In the genomic region with DNA sequence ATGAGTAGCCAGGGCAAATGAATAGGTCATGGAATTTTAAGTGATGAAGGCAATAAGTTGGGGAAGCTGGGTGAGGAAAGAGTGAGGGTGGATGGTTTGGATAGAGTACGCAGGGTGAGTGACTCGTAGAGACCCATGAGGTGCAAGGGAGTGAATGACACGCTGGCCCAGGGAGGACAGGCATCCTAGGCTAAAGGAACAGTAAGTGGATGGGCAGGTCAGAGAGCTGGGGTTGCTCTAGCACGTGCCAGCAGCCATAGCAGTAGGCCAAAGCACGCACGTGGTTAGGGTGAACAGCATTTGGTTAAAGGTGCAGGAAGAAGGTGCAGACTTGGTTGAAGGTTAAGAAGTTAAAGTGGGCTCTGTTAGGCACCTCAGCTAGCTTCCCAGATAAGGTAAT, we compare ENCODE assay signal across 21 mouse cellular contexts. TPM values are rescaled to one million over a fixed set of nuclear protein-coding genes. Genes with fewer than 3 reads are reported as not detected.
DNase-seq lines count a peak whose midpoint lies in the region; ATAC-seq and TF ChIP-seq lines count a peak whose summit lies in the region.
"Had no signal": no experiment of that assay in that cellular context is flagged by ENCODE, and none has a peak within 500 bp of the region (broad histone marks: within the 10 kb centered on the region; RNA-seq: fewer than 3 reads in every experiment).

No protein-coding gene starts in this region.

- peaks cover 62% of the 10 kb centered on the region for H3K36me3 ChIP-seq in heart, embryonic 12.5 days
- peaks cover 64% of the 10 kb centered on the region for H3K36me3 ChIP-seq in intestine, embryonic 14.5 days (ENCODE audit: control insufficient read depth, insufficient read depth, low read length)
- 0 out of 2 replicates have a peak, but pooled peaks cover 6% of the 10 kb centered on the region for H3K36me3 ChIP-seq in intestine, embryonic 16.5 days (ENCODE audit: control insufficient read depth, insufficient read depth, low read length)
- peaks cover 16% of the 10 kb centered on the region; the same call in 1 of the 2 replicates for H3K36me3 ChIP-seq in stomach, postnatal 0 days (ENCODE audit: control insufficient read depth, insufficient read depth, low read length)

- no peaks in the 10 kb centered on the region for H3K27me3 ChIP-seq in heart, embryonic 12.5 days (replicated peaks)
- no peaks in the 10 kb centered on the region for H3K27me3 ChIP-seq in intestine, embryonic 14.5 days (replicated peaks; ENCODE audit: control insufficient read depth, insufficient read depth, low read length)
- no peaks in the 10 kb centered on the region for H3K27me3 ChIP-seq in intestine, embryonic 16.5 days (replicated peaks; ENCODE audit: control insufficient read depth, insufficient read depth, low read length)
- H3K27me3 ChIP-seq in stomach, postnatal 0 days (ENCODE audit: control insufficient read depth, insufficient read depth, low read length): no peaks in the 10 kb centered on the region
- H3K27me3 ChIP-seq: embryonic facial prominence, embryonic 12.5 days; forebrain, embryonic 13.5 days; forebrain, embryonic 15.5 days had no signal

- DNase-seq in heart, adult 11 months: peak; percentile 61
- DNase-seq in intestine, embryonic 14.5 days (ENCODE audit: low spot score): peak; percentile 31
- peak; percentile 33 for DNase-seq in testis, postnatal 10 days (ENCODE audit: low spot score)
- DNase-seq in testis, postnatal 14 days (ENCODE audit: low spot score): no peak
- peak; percentile 11 for DNase-seq in stomach, postnatal 0 days (ENCODE audit: low spot score)
- DNase-seq in kidney, postnatal 10 days: no peak
- DNase-seq: adrenal gland, adult 2 months; adrenal gland, postnatal 10 days; adrenal gland, postnatal 25 days; cerebellum, adult 11 months; cerebellum, adult 18-20 months; cerebellum, adult 8-10 months; cerebellum, adult 9-11 months; cerebellum, postnatal 14 days; cerebellum, postnatal 36 days; embryo, embryonic 11 days had no signal

- no peak for TF ChIP-seq EP300 in stomach, postnatal 0 days (optimal IDR thresholded peaks at IDR 0.05)

- H3K9ac ChIP-seq in heart, embryonic 12.5 days: no peak overlapping the region
- no peak overlapping the region for H3K9ac ChIP-seq in intestine, embryonic 14.5 days (ENCODE audit: low read length)
- no peak overlapping the region for H3K9ac ChIP-seq in intestine, embryonic 16.5 days (ENCODE audit: low read depth, low read length)
- no peak overlapping the region for H3K9ac ChIP-seq in stomach, postnatal 0 days (ENCODE audit: low read length)
- H3K9ac ChIP-seq: embryonic facial prominence, embryonic 12.5 days; forebrain, embryonic 13.5 days; forebrain, embryonic 15.5 days had no signal

- H3K4me1 ChIP-seq in heart, embryonic 12.5 days (replicated peaks): peaks cover 22% of the 10 kb centered on the region
- H3K4me1 ChIP-seq in intestine, embryonic 14.5 days (replicated peaks; ENCODE audit: control insufficient read depth, insufficient read depth, low read length): peaks cover 14% of the 10 kb centered on the region
- peaks cover 14% of the 10 kb centered on the region for H3K4me1 ChIP-seq in intestine, embryonic 16.5 days (ENCODE audit: control insufficient read depth, insufficient read depth, low read length)
- no peaks in the 10 kb centered on the region for H3K4me1 ChIP-seq in stomach, postnatal 0 days (replicated peaks; ENCODE audit: control insufficient read depth, insufficient read depth)

- 90% methylated on average over 6 of the region's 6 CpGs for WGBS in heart, embryonic 12.5 days
- 94% methylated on average over 6 of the region's 6 CpGs for WGBS in intestine, embryonic 14.5 days
- WGBS in intestine, embryonic 16.5 days: 94% methylated on average over 6 of the region's 6 CpGs
- 94% methylated on average over 6 of the region's 6 CpGs for WGBS in stomach, postnatal 0 days

- no peak for ATAC-seq in heart, embryonic 12.5 days (ENCODE audit: insufficient number of reproducible peaks, low FRiP score)
- no peak for ATAC-seq in intestine, embryonic 14.5 days (replicated peaks; ENCODE audit: low FRiP score, low TSS enrichment, low read depth)
- no peak for ATAC-seq in intestine, embryonic 16.5 days
- no peak for ATAC-seq in stomach, postnatal 0 days (ENCODE audit: low FRiP score, low TSS enrichment)
- ATAC-seq: forebrain, embryonic 13.5 days; forebrain, embryonic 15.5 days had no signal

- H3K4me2 ChIP-seq in heart, embryonic 12.5 days: no peak overlapping the region
- no peak overlapping the region for H3K4me2 ChIP-seq in intestine, embryonic 14.5 days (ENCODE audit: low read length)
- H3K4me2 ChIP-seq in intestine, embryonic 16.5 days (ENCODE audit: low read depth, low read length): no peak overlapping the region
- no peak overlapping the region for H3K4me2 ChIP-seq in stomach, postnatal 0 days (replicated peaks; ENCODE audit: low read depth)
- H3K4me2 ChIP-seq: embryonic facial prominence, embryonic 12.5 days; forebrain, embryonic 13.5 days; forebrain, embryonic 15.5 days had no signal

- H3K9me3 ChIP-seq in heart, embryonic 12.5 days (replicated peaks): no peaks in the 10 kb centered on the region
- H3K9me3 ChIP-seq in intestine, embryonic 14.5 days (ENCODE audit: control insufficient read depth, low read length): no peaks in the 10 kb centered on the region
- no peaks in the 10 kb centered on the region for H3K9me3 ChIP-seq in intestine, embryonic 16.5 days (ENCODE audit: control insufficient read depth, low read length)
- H3K9me3 ChIP-seq in stomach, postnatal 0 days (ENCODE audit: control insufficient read depth, low read length): no peaks in the 10 kb centered on the region
- H3K9me3 ChIP-seq: embryonic facial prominence, embryonic 12.5 days; forebrain, embryonic 13.5 days; forebrain, embryonic 15.5 days had no signal

- no peak overlapping the region for H3K27ac ChIP-seq in heart, embryonic 12.5 days (ENCODE audit: poor library complexity, severe bottlenecking)
- H3K27ac ChIP-seq in intestine, embryonic 14.5 days (ENCODE audit: low read depth): no peak overlapping the region
- H3K27ac ChIP-seq in intestine, embryonic 16.5 days (ENCODE audit: low read length): no peak overlapping the region
- H3K27ac ChIP-seq in stomach, postnatal 0 days (replicated peaks): no peak overlapping the region
- H3K27ac ChIP-seq: embryonic facial prominence, embryonic 12.5 days; forebrain, embryonic 13.5 days; forebrain, embryonic 15.5 days had no signal

- TF ChIP-seq CTCF in stomach, postnatal 0 days (IDR thresholded peaks at IDR 0.05; ENCODE audit: low read depth): no peak

- no peak overlapping the region for H3K4me3 ChIP-seq in heart, embryonic 12.5 days
- H3K4me3 ChIP-seq in intestine, embryonic 14.5 days (ENCODE audit: low read depth, low read length): no peak overlapping the region
- no peak overlapping the region for H3K4me3 ChIP-seq in intestine, embryonic 16.5 days (ENCODE audit: low read length)
- H3K4me3 ChIP-seq in stomach, postnatal 0 days (ENCODE audit: low read depth, low read length): no peak overlapping the region
- H3K4me3 ChIP-seq: embryonic facial prominence, embryonic 12.5 days; forebrain, embryonic 13.5 days; forebrain, embryonic 15.5 days had no signal

RNA-seq across cellular contexts. Expression of gene Sec61b, which starts 3.1 kb away (rescaled TPM):
- 150 and 168 TPM in 2 replicates for polyA plus RNA-seq in heart, embryonic 12.5 days (2016; fragmentation: Nextera tagmentation; extraction: Ambion mirVana)
- polyA plus RNA-seq in intestine, embryonic 14.5 days (2014; fragmentation: Nextera tagmentation; extraction: Ambion mirVana): 398 and 449 TPM in 2 replicates
- 404 and 418 TPM in 2 replicates for polyA plus RNA-seq in intestine, embryonic 16.5 days (2015; fragmentation: Nextera tagmentation; extraction: Ambion mirVana)
- 412 and 495 TPM in 2 replicates for polyA plus RNA-seq in stomach, postnatal 0 days (2015; fragmentation: Nextera tagmentation; extraction: Ambion mirVana)

RNA-seq across cellular contexts. Expression of gene Alg2, which starts 3.4 kb away (rescaled TPM):
- 33.6 and 34.6 TPM in 2 replicates for polyA plus RNA-seq in heart, embryonic 12.5 days (2016; fragmentation: Nextera tagmentation; extraction: Ambion mirVana)
- polyA plus RNA-seq in intestine, embryonic 14.5 days (2014; fragmentation: Nextera tagmentation; extraction: Ambion mirVana): 65.8 and 74.5 TPM in 2 replicates
- 50.6 and 52.2 TPM in 2 replicates for polyA plus RNA-seq in intestine, embryonic 16.5 days (2015; fragmentation: Nextera tagmentation; extraction: Ambion mirVana)
- 24.5 and 26.2 TPM in 2 replicates for polyA plus RNA-seq in stomach, postnatal 0 days (2015; fragmentation: Nextera tagmentation; extraction: Ambion mirVana)

Comparison
In these comparisons a context has a peak if more than half of its experiments do, and no peak if none do; other contexts are left out.
1. DNase-seq: peak in heart, adult 11 months (single experiment), intestine, embryonic 14.5 days (single experiment), testis, postnatal 10 days (single experiment) and stomach, postnatal 0 days (single experiment); none in testis, postnatal 14 days (single experiment) and kidney, postnatal 10 days (single experiment).